Mouse (Mus musculus): ENCODE data around the gene Mettl25.

Gene Mettl25

DNA sequence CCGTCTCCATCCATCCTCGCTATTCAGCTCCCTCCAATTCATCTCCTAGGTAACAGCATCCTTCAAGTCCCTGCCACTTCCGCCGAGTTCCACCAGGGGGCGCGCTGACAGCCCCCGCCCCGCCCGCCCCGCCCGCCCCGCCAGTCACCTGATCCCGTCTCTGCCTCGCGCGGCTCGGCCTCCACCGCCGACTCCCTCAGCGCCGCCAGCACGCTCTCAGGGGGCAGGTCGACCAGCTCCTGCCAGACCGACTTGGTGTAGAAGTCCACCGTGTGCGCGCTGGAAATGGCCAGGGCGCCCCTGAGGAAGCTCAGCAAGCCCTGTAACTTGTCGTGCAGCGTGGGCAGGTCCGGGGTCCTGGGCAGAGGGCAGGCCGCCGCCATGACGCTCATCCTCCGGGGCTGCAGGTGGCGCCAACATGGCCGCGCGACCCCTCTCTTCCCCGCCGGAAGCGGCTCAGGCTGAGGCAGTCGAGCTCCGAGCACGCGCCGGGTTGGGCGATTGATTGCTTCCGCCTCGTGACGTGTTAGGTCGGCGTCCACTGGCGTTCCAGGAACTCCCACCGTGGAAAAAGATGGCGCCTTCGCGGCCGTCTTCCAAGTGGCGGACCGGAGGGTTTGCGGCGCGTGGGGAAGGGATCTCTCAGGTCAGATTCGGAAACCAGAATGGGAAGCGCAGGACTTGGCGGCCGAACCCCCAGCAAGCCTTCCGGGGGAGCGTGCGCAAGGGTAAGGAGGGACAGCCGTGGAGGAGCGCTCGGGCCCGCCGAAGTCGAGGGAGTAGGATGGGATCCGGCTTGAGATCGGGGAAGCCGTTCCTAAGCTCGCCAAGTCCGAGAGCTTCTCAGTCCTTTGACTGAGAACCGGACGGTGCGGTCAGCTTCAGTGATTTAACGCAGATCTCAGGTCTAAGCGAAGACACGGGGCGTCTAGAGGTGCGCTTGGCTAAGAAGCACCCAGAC lies at the start of gene Mettl25, which contains the start of gene Ccdc59:
Gene Mettl25 (minus strand): TSS at position 453 of the 961 bp plus-strand sequence.
Gene Ccdc59 (plus strand): TSS at position 140 of the 961 bp plus-strand sequence.
- in situ Hi-C loops (cut with MboI, MseI): no loop called here

- in situ Hi-C loops (cut with MboI, MseI): loop anchor here (25.0 kb wide), 1 partner anchor 720 kb away; no protein-coding TSS in a partner anchor
Observed at GRCm38 (mm10) chr10:105867312-105867711, 26.1 kb upstream of the Mettl25 start.

- in situ Hi-C loops (cut with MboI, MseI): loop anchor here (25.0 kb wide), 1 partner anchor 736 kb away; no protein-coding TSS in a partner anchor
Observed at GRCm38 (mm10) chr10:105851136-105851535, 10.0 kb upstream of the Mettl25 start.

GRCm38 (mm10) chr10:105850286-105850685 lies 9.1 kb upstream of the Mettl25 start:
- in situ Hi-C loops (cut with MboI, MseI): loop anchor here (25.0 kb wide), 1 partner anchor 737 kb away; no protein-coding TSS in a partner anchor

GRCm38 (mm10) chr10:105842574-105842973 lies 1.4 kb upstream of the Mettl25 start:
- in situ Hi-C loops (cut with MboI, MseI): no loop called here

DNA sequence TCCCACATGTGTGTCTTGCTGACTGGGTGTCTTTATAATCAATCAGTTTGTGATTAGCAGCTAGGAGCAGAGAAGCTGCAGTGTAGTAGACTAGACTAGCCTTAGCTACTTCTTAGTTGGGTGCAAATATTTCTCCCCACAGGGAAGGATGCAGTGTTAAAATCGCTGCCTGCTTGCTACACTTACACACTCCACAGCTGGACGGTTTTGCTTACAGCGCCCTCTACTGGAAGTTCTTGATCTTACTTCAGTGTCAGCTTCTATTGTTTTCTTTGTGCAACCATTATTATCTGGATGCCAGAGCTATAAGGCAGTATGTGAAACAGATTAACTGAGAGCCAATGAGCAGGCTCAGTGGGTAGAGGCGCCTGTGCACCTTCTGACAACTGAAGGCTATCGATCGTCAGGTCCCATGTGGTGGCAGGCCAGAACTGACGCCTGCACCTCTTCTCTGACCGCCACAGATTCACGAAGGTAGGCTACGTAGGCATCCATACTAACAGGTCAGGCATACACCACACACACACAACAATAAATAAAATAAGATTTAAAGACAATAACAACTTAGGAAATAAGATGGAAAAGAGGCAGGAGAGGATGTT lies 6.5 kb downstream of the Mettl25 start:
- in situ Hi-C loops (cut with MboI, MseI): no loop called here

DNA sequence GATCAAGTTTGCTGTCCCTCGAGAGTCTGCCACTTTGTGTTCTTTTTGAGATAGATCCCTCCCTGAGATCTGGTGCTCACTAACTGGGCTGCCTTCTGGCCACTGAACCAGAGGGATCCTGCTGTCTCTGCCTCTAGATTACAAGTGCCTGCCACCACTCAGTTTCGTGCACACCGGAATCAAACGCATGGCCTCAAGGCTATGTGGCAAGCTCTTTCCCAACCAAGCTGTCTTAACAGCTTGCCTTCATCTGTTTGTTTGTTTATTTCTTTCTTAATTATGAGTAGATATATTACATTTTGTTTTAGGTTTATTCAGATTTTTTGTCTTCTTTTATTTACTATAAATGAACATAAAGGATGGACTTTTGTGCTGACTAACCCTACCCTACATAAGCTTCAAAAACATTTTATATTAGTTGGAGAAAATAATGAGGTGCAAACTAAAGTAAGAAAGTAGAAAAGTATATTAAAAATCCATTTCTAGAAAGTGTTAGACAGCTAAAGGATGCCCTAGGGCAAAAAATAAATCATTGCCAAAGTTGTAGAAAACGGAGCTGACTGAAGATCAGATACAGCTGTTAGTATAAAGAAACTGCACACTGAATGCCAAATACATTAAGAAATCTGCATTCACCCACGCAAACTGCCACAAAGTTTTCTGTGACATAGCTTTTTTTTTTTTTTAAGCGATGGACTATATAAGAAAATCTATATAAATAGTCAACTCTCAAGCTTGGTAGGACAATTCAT lies 34.7 kb downstream of the Mettl25 start:
- in situ Hi-C loops (cut with MboI, MseI): no loop called here

- in situ Hi-C loops (cut with MboI, MseI): no loop called here
Observed at GRCm38 (mm10) chr10:105803461-105803860, 37.7 kb downstream of the Mettl25 start.

- in situ Hi-C loops (cut with MboI, MseI): no loop called here
Observed at GRCm38 (mm10) chr10:105802132-105802531, 39.0 kb downstream of the Mettl25 start.

GRCm38 (mm10) chr10:105801147-105801546 lies 40.0 kb downstream of the Mettl25 start:
- in situ Hi-C loops (cut with MboI, MseI): no loop called here

DNA sequence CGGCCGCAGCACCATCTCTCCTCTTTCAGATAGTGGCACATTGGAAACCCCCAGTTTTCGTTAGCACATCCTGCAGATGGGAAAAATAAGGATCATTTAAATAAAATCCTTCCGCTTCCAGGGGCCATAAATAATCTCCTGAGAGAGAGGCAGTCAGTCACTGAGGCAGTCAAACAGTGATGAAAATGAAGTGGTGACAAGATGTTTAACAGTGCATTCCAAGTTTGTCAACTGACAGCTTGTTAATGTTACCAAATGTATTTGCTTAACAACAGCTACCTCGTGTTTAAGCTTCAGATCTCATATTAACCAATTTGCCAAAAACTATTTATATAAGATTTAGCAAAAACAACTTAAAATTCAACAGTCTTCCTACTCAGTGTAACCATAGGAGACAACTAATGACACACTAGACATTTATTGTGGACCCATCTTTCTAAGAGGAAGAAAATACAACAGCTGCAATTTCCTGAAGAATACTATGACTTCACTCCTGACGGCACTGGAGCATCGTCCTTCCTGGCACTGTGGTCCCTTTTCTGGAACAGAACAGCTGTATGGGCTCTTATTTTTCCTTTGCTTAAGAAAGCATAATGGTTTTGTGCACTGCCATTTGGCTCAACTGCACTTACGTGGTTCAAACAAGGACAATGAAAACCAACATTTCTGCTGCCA lies 43.8 kb downstream of the Mettl25 start:
- in situ Hi-C loops (cut with MboI, MseI): no loop called here

GRCm38 (mm10) chr10:105793776-105794552 lies 47.2 kb downstream of the Mettl25 start:
- in situ Hi-C loops (cut with MboI, MseI): no loop called here

- in situ Hi-C loops (cut with MboI, MseI): no loop called here
Observed at GRCm38 (mm10) chr10:105788744-105789486, 52.3 kb downstream of the Mettl25 start.

GRCm38 (mm10) chr10:105783766-105784165 lies 57.4 kb downstream of the Mettl25 start:
- in situ Hi-C loops (cut with MboI, MseI): no loop called here

DNA sequence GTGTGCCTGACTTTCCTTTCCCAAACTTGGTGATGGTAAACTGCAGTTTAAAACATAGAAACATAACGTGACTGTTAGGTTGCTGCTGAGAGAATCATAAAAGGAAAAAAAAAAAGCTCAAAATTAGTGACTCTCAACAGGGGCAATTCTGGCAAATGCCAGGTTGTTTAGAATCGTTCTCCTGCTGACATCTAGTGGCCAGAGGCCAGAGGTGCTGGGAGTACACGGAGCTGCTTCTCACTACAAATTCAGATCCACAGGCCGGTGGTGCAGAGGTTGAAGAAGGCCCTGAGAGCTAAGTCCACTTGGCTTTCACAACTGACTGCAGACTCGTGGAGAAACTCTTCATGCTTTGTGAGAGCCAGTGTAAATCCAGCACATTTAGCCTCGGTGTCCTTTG lies 66.8 kb downstream of the Mettl25 start:
- in situ Hi-C loops (cut with MboI, MseI): no loop called here

DNA sequence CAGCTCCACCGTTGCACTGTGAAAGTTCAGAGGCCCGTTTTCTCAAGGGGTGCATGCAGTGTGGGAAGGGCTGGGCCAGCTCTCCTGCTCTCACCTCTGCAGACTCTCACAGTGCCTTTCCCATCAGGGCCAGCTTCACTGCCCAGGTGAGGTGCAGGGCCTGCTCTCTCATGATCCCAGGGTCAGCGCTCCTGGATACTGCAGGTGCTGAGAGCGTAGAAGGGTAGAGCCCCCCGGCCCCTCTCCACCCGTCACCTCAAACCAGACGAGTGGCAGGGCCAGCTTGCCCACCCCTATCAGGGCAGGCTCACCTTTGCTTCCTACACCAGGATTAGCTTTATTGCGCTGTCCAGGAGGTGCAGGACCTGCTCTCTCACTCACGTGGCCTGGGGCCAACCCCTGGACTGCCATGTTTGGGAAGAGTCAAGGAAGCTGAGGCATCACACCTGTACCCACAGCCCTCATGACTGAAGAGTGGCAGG lies 68.3 kb downstream of the Mettl25 start:
- in situ Hi-C loops (cut with MboI, MseI): no loop called here

GRCm38 (mm10) chr10:105763959-105764358 lies 77.2 kb downstream of the Mettl25 start:
- in situ Hi-C loops (cut with MboI, MseI): no loop called here

DNA sequence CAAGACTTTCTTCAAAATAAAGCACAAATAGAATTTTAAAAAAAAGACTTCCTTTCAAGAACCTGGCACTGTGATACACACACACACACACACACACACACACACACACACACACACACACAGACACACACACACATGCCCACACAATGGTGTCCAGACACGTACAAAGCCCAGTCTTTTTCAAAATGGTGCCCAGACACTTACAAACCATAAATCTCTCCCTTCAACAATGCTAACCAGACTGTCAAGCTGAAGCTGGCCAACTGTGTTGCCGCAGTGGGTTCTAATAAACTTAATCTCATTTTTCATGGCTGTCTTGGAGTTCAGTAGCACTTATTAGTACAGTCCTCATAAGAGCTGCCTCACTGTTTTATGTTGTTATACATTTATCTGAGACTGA lies 80.7 kb downstream of the Mettl25 start:
- in situ Hi-C loops (cut with MboI, MseI): no loop called here

DNA sequence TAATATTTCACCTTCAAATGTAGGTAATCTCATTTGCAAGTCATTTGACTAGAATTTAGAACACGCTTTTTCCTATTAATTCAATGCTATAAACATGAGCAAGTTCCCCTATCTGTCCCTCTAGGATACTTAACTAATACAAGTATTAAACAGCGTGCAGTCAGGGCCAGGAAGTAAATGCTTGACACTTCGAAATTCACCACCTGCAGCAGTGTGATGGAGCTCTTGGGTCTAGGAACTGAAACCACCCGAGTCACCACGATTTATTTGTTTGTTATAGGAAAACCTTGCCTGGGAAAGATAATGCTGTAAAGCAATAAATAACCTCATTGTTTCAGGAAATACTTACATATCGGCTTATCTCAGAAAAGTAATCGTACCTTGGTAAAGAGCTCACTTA lies 81.1 kb downstream of the Mettl25 start:
- in situ Hi-C loops (cut with MboI, MseI): no loop called here
